Mouse (Mus musculus): Measurements from ENCODE around the gene Pde10a. TPM values are rescaled to one million over a fixed set of nuclear protein-coding genes. Genes with fewer than 3 reads are reported as not detected.

The Pde10a gene
- polyA plus RNA-seq, 1 experiment from 2014 or later, result 1.7 TPM

DNA sequence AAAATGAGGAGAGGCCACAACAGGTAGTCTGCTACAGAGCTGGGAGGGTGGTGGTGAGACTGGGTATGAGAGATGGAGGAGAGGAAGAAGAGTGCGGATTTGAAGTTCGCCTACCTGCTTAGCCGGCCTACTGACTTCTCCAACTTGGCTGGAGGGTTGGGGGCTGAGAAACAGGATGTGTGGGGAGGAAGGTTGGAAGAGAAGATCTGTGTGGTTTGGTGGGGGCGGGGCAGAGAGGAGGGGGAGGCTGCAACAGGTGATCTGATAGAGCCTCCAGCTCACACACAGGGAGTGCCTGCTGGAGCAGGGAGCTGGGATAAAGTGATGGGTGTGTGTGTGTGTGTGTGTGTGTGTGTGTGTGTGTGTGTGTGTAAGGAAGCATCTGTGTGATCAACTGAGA, 479.3 kb downstream of the Pde10a start:
- H3K9me3 ChIP-seq (replicated peaks), result no peaks in the 10 kb centered on the region
- no peak overlapping the region for H3K9ac ChIP-seq
- ATAC-seq, result no peak
- no peaks in the 10 kb centered on the region for H3K4me1 ChIP-seq
- H3K27ac ChIP-seq, result no peak overlapping the region
- no peak overlapping the region for H3K4me3 ChIP-seq
- no peak overlapping the region for H3K4me2 ChIP-seq
- no peaks in the 10 kb centered on the region for H3K27me3 ChIP-seq (replicated peaks)
- peaks cover 3% of the 10 kb centered on the region; the same call in 1 of the 2 replicates for H3K36me3 ChIP-seq
- 57% methylated on average over 4 of the region's 4 CpGs for WGBS (ENCODE audit: insufficient replicate concordance)

DNA sequence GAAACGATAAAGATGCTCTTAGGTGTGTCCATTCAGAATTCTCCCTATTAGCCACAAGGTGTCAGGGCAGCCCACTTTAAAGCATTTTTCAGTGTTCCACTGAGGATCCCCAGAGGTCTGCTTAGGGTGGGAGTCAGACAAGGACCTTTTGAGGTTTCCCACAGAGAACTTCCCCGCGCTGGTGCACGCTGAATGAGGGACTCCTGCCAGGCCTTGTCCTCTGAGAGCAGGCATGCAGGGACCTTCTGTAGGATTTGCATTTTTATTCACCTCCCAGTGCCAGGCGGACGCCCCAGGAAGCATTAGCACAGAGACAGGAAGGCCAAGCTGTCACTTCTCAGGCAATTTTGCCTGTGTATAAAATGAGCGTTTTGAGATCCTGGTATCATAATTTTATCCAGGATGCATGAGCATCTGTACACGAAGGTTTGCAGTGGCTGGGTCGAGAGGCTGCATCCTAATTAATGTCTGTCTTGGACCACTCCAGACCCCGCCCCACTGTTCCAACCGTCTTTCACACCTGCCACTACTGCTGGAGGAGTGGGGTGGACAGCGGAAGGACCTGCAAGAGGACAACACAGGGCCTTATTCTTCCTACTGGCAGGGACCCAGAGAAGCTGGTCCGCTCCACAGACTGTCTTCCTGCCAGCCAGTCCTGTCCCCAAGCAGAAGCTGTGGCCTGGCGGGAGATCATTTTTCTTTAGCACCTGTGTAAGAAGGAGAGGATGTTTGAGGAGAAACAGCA, 498.2 kb downstream of the Pde10a start:
- Histone ChIP-seq H3K27ac (no peak overlapping the region), H3K4me1 (no peaks in the 10 kb centered on the region)

DNA sequence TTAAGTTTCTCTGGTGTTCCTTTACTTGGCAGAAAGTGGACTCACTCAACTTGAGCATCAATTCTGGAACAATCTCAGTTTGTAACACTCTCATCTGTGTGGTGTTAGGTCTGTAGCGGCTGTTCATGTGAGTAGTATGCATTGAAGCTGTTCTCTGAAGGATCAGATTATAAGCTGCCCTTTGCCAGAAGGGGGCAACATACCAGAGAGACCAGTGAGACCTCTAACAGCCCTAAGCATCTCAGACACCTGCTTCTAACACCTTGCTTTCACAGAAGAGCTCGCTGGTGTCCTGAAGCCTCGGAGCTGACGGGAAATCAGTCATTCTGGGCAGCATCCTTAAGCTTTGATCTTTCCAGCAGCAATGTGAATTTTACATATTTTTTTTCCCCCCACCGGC, 505.0 kb downstream of the Pde10a start:
- H3K36me3 ChIP-seq, result no peaks in the 10 kb centered on the region
- no peak for ATAC-seq
- no peaks in the 10 kb centered on the region for H3K27me3 ChIP-seq (replicated peaks)
- H3K27ac ChIP-seq, result no peak overlapping the region
- no peak overlapping the region for H3K4me3 ChIP-seq
- H3K9ac ChIP-seq, result no peak overlapping the region
- WGBS (ENCODE audit: insufficient replicate concordance), result 44% methylated on average over 5 of the region's 5 CpGs
- H3K9me3 ChIP-seq (replicated peaks), result no peaks in the 10 kb centered on the region
- no peak overlapping the region for H3K4me2 ChIP-seq
- no peaks in the 10 kb centered on the region for H3K4me1 ChIP-seq

More for the DNA sequence above, 498.2 kb downstream of the Pde10a start:
- H3K4me2 ChIP-seq, result no peak overlapping the region
- no peak for ATAC-seq
- H3K9ac ChIP-seq, result no peak overlapping the region
- WGBS (ENCODE audit: insufficient replicate concordance), result 31% methylated on average over 14 of the region's 14 CpGs
- no peak overlapping the region for H3K4me3 ChIP-seq
- H3K36me3 ChIP-seq, result no peaks in the 10 kb centered on the region
- H3K9me3 ChIP-seq (replicated peaks), result no peaks in the 10 kb centered on the region
- no peaks in the 10 kb centered on the region for H3K27me3 ChIP-seq (replicated peaks)

DNA sequence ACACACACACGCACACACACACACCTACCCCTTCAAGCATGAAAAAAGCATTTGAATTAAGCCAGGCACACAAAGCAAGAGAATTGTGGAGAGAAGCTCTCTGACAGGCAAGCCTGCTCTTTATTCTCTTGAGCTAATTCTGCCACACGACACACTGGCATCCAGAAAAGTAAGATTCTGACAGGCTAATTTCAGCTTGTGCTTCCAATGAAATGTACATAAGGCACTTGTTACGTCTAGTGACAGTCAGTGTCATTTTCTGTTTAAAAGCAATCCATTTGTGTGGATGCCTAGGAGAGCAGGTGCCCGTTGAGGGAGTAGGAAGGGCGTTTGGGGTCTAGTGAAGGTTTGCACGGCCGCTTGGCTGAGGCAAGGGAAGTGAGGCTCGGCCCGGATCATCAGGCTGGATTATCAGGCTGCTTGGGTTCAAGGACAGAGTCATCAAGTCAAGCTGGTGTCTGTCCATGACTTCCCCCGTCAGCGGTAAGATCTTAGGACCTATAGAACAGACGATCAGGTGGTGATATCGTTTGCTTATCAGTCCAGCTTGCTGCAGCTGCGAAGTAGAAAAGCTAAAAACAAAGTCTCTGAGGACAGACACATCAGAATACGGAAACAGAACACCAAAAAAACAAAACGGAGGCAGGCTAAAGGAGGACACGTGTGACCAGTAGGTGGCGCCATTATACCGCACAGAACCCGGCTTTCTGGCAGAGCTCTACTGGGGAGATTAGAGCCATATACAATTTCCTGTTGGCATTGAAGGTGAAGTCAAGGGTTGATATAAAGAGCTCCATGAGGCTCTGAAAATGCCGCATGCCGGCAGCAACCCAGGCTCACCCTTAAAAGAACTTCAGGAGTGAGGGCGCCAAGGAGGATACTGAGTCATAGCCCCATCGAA, 506.3 kb downstream of the Pde10a start:
- H3K27me3 ChIP-seq (replicated peaks), result no peaks in the 10 kb centered on the region
- H3K4me3 ChIP-seq, result no peak overlapping the region
- peak overlapping the region; percentile 37 for H3K4me2 ChIP-seq
- WGBS (ENCODE audit: insufficient replicate concordance), result 13% methylated on average over 24 of the region's 24 CpGs
- no peaks in the 10 kb centered on the region for H3K4me1 ChIP-seq
- ATAC-seq, result no peak
- no peak overlapping the region for H3K9ac ChIP-seq
- no peaks in the 10 kb centered on the region for H3K36me3 ChIP-seq
- no peak overlapping the region for H3K27ac ChIP-seq
- H3K9me3 ChIP-seq (replicated peaks), result no peaks in the 10 kb centered on the region

DNA sequence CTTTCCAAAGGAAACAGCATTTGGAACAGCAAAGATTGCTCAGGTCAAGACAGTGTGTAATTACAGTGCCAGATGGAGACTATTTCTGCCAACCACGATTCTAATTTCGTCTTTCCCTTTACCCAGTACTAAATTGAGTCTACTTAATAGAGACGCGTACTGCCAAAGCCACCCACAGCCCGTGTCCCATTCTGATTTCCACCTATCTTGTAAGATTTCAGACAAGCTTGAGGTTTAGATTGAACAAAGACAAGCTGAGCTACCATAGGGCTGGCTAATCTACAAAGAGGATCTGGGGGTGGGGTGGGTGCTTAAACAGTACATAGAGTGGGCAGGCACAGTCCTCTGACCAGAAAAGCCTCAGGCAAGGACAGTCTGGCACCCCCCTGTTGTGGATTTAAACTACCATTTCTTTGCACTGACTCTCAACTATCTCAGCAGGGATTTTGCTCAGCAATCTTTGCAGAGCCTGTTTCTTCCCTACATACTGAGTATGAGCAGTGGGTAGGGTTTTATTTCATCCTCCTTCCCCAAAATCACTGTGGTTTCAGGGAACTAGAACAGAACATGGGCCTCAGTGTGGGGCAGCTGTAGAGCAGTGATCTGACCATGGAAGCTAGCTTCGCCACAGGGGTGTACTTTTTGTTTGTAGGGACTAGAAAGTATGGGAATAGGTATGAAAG, 507.3 kb downstream of the Pde10a start:
- no peak for ATAC-seq
- Histone ChIP-seq H3K4me2 (no peak overlapping the region), H3K4me1 (no peaks in the 10 kb centered on the region), H3K27me3 (replicated peaks) (no peaks in the 10 kb centered on the region), H3K9ac (no peak overlapping the region), H3K27ac (no peak overlapping the region), H3K36me3 (no peaks in the 10 kb centered on the region), H3K9me3 (replicated peaks) (no peaks in the 10 kb centered on the region), H3K4me3 (no peak overlapping the region)
- WGBS (ENCODE audit: insufficient replicate concordance), result 56% methylated on average over 6 of the region's 6 CpGs

DNA sequence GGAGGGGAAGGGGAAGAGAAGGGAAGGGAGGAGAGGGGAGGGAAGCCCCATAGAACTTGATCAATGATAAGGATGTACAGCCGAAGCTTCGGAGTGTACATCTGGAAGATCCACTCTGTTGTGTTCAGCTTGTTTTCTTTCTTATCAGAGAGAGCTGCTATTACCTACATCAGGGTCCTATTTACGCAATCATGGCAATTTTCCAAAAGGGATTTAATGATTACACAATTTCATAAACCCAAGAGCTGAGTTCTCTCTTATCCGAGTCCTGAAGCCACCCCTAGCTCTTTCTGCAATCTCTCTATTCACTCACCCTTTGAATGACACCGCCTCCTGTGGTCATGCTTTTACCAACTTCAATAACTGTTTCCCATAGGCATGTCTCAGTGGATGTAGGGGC, 508.3 kb downstream of the Pde10a start:
- no peaks in the 10 kb centered on the region for H3K4me1 ChIP-seq
- WGBS (ENCODE audit: insufficient replicate concordance), result 55% methylated on average over 5 of the region's 5 CpGs
- no peaks in the 10 kb centered on the region for H3K27me3 ChIP-seq (replicated peaks)
- H3K9ac ChIP-seq, result no peak overlapping the region
- no peak overlapping the region for H3K27ac ChIP-seq
- H3K9me3 ChIP-seq (replicated peaks), result no peaks in the 10 kb centered on the region
- H3K4me2 ChIP-seq, result no peak overlapping the region
- H3K4me3 ChIP-seq, result no peak overlapping the region
- H3K36me3 ChIP-seq, result no peaks in the 10 kb centered on the region
- no peak for ATAC-seq

DNA sequence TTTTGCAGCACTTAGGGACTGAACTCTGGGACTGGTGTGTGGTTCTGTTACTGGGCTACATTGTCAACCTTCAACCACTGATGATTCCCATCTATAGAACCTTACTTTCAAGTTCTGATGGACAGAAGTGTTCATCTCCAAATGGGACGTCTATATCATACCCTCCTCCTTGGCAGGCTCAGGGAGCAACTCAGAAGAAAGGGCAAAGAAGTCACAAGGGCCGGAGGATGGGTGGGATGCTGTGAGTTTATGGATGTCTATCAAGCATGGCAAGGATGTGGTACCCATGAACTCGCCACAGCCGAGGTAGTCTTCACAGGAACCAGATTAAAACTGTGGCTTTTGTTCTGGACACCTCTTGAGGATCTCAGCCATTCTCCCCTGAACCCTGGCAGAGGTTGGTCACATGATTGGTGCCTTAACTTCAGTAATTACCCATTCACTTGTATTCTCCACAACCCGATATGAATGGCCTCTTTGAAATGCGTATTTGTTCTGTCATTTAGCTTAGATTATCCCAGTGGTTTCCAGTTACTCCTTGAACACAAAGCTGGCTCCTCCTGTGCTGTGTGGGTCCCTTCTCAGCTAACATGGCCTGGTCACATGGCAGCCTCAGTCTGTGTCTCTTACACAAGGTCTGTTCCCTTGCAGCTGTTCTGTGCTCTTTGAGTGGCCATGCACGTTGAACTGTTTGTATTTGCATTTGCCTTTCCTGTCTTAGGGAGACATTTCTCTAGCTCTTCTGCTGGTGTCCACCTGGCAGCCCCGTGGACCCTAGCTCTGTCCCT, 510.6 kb downstream of the Pde10a start:
- 62% methylated on average over 8 of the region's 8 CpGs for WGBS (ENCODE audit: insufficient replicate concordance)

More for the DNA sequence above, 510.6 kb downstream of the Pde10a start:
- no peaks in the 10 kb centered on the region for H3K27me3 ChIP-seq (replicated peaks)
- no peaks in the 10 kb centered on the region for H3K4me1 ChIP-seq
- H3K4me3 ChIP-seq, result no peak overlapping the region
- no peaks in the 10 kb centered on the region for H3K36me3 ChIP-seq
- no peak overlapping the region for H3K4me2 ChIP-seq
- no peak overlapping the region for H3K27ac ChIP-seq
- no peak overlapping the region for H3K9ac ChIP-seq
- no peaks in the 10 kb centered on the region for H3K9me3 ChIP-seq (replicated peaks)
- ATAC-seq, result no peak

Other genes with a start within 250 kb of the Pde10a start
- gene Mpc1, start 242.5 kb upstream of the Pde10a start, polyA plus RNA-seq (2016; fragmentation: Nextera tagmentation; extraction: Ambion mirVana), result 102 and 104 TPM in 2 replicates
- gene Sft2d1, start 214.3 kb upstream of the Pde10a start, polyA plus RNA-seq (2016; fragmentation: Nextera tagmentation; extraction: Ambion mirVana), result 64.0 and 64.8 TPM in 2 replicates
- 0.04 and 0.12 TPM in 2 replicates for gene Prr18, start 187.9 kb upstream of the Pde10a start, polyA plus RNA-seq (2016; fragmentation: Nextera tagmentation; extraction: Ambion mirVana)
- 0.08 and 0.15 TPM in 2 replicates for gene T2, start 169.4 kb upstream of the Pde10a start, polyA plus RNA-seq (2016; fragmentation: Nextera tagmentation; extraction: Ambion mirVana)
- not detected in 2 replicates for gene T, start 90.9 kb upstream of the Pde10a start, polyA plus RNA-seq (2016; fragmentation: Nextera tagmentation; extraction: Ambion mirVana)
- gene Gm17087, start 41.6 kb downstream of the Pde10a start, polyA plus RNA-seq (2016; fragmentation: Nextera tagmentation; extraction: Ambion mirVana), result not detected in 2 replicates